Mouse (Mus musculus) adrenal gland, adult (tissue): ENCODE data around the gene Rabgef1.

Source experiments
- DNase-seq, 2 experiments: peaks; one replicate each; pipeline ENCODE4 v3.0.0; 2022 to 2023; ENCODE audit warnings: low spot score in 1 of 2; ENCODE audit not compliant: inconsistent age in 2 of 2

Rabgef1 gene

DNA sequence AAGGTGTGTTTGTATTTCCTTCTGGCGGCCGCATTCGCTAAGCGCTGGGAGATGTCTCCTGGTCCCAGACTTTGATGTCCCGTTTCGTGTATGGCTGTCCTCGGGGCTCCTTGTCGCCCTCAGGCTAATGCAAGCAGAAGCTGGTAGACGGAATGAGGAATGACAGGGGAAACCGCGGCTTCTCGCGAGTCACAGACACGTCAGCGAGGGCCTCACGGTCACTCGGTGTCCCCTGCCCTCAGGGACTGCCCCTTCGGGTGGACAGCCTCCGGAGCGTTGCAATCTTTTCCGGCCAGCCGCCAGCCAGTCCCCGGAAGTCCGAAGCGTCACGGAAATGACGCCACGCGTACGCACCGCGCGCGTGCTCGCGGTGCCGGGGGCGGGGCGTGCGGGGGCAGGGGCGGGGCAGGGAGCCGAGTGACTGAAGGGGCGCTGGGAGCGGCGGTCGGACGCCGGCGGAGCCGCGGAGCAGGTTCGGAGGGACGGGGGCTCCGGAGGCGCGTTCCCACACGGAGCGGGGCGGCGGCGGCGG lies at the start of gene Rabgef1:
Gene Rabgef1, plus strand, starts transcription at position 376 of the 532 bp plus-strand sequence.
- peak; percentile 97 to 99 for DNase-seq

DNA sequence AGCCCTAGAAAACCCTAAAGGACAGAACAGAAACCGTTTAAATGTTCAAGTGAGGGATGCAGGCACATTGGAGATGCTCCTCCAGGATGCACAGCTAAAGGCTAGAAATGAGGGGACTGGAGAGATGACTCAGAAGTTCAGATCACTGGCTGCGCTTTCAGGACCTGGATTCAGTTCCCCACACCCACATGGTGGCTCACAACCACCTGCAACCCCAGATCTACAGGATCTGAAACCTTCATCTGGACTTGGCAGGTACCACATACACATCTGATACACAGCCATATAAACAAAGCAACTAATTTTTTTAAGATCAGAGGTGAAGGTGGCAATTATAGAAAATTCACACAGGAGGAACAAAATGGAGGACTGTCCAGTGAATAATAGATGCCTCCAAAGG lies 49.2 kb upstream of the Rabgef1 start:
- DNase-seq: peak in 1 of 2 experiments; percentile 35

DNA sequence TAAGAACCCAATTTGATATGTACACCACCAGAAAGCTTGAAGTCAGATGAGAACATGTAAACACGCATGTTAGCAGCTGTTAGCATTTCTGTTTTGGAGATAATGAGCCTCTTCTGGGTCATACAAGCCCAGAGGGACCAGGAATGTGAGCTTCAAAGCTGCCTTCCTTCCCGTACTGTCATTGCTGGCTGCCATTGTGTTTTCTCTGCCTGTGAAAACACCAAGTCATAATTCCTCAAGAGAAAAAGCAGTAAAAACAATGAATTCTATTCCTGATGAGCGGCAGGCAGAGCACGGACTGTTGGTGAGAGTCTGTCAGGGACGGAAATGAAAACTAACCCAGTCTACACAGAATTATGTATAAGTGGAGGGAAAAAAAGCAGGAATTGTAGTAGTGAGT lies 47.3 kb upstream of the Rabgef1 start:
- no peak for DNase-seq

- peak in 1 of 2 experiments; percentile 70 for DNase-seq
Measured at GRCm38 (mm10) chr5:130128686-130129523, 42.7 kb upstream of the Rabgef1 start.

DNA sequence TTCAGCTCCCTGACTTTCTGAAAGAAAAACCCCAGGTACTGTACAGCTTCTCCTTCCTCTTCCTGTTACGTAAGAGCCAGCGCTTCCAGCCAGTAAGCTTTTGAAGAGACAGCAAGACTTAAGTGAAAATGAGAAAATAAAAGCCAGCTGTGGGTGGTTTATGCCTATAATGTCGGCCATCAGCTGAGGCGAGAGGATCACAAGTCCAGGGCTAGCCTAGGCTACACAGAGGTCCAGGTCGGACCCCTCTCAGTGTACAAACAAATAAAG lies 42.1 kb upstream of the Rabgef1 start:
- no peak for DNase-seq

- DNase-seq: no peak
Measured at GRCm38 (mm10) chr5:130136597-130136996, 35.0 kb upstream of the Rabgef1 start.

GRCm38 (mm10) chr5:130139393-130139792 lies 32.2 kb upstream of the Rabgef1 start:
- peak; percentile 79 to 95 for DNase-seq

DNA sequence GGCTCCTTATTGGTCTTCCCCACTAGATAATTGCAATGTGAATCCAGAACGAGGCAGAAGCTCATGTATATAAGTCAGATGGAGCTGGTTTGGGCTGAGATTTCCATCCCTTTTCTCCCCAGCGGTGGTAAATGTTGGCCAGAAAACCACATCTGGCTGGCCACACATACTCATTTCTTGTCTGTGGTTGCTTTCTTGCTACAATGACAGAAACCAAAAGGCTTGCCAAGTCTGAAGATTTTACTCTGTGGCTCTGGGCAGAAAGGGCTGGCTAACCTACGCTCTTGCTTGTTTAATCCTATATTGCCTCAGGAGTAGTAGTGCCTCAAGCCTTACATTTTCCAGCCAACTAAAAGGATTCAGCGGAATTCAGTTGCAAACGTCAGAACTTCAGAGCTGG lies 30.5 kb upstream of the Rabgef1 start:
- no peak for DNase-seq

- DNase-seq: peak; percentile 60 to 79
Measured at GRCm38 (mm10) chr5:130142041-130142440, 29.6 kb upstream of the Rabgef1 start.

- peak in 1 of 2 experiments; percentile 51 for DNase-seq
Measured at GRCm38 (mm10) chr5:130143101-130143500, 28.5 kb upstream of the Rabgef1 start.

DNA sequence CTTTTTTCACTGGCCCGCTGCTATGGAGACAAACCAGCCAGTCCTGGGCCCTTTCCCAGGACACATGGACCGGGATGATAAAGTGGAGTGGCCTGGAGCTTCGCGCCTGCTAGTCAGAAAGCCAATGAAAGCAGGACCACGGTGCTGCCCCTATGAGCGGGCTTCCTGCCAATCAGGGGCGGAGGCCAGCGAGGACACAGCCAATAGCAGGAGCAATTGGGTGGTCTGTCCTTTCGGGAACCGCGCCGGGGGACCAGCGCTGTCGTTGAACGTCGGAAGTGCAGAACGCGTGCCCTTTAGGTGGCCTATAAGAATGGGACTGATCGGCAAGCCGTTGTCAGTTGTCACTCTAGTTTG lies 27.6 kb upstream of the Rabgef1 start:
- peak; percentile 92 to 95 for DNase-seq

- DNase-seq: peak; percentile 98 to 99
Measured at GRCm38 (mm10) chr5:130144334-130145312, 27.0 kb upstream of the Rabgef1 start, which contains the start of gene Kctd7. Kctd7 (plus strand) TSS chr5:130144861.

DNA sequence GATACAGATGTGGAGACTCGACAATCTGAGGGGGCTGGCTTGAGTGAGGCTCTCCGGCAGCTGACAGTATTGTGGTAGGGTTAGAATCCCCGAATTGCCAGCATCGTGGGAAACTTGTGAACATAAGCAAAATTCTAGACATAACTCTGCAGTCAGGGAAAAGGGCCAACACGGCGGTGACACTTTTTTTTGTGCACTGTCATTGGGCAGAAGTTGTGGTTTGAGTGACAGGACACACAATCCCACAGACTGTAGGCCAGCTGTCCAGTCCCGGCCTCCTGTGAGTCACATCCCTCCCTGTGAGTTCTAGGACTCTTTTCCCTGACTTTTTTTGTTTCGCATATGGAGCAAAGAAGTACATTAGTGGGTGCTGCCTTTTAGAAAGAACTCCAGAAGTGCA lies 25.6 kb upstream of the Rabgef1 start:
- DNase-seq: peak; percentile 62 to 76

GRCm38 (mm10) chr5:130149726-130150310 lies 21.8 kb upstream of the Rabgef1 start:
- DNase-seq: no peak

- no peak for DNase-seq
Measured at GRCm38 (mm10) chr5:130154286-130154685, 17.3 kb upstream of the Rabgef1 start.

- no peak for DNase-seq
Measured at GRCm38 (mm10) chr5:130158545-130158944, 13.1 kb upstream of the Rabgef1 start.

DNA sequence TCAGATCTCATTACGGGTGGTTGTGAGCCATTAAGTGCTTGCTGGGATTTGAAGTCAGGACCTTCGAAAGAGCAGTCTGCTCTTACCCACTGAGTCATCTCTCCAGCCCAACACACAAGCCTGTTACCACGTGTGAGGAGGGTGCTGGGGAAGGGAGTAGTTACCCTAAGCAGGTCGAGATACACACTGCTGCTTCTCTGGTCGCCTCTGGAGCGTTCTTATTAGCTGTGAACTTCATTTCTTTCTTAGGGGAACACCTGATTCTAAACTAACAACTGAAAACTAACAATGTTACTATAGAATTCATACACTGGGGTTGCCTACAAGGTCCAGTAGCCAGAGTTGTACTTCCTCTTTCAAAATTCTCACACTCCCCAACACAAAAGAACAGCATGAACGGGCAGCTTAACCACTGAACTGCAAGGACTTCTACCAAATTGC lies 11.8 kb upstream of the Rabgef1 start:
- DNase-seq: no peak

DNA sequence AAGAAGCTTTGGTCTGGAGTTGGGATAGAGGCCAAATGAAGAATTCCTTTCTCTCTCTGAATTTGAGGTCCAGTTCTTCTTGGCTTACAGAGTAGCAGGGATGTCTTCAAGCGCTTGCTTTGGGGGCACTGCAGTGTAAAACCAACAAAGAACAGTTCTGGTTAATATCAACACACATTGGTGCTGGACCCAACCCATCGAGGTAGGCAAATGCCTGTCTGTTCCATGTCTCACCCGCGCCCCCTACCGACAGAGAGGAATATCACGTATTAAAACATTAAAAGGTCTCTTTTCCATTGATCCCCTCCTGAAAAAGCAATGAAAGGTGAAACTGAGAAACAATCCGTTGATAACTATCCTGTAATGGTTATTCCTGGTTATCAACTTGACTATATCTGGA lies 7.9 kb upstream of the Rabgef1 start:
- DNase-seq: peak; percentile 79 to 93

DNA sequence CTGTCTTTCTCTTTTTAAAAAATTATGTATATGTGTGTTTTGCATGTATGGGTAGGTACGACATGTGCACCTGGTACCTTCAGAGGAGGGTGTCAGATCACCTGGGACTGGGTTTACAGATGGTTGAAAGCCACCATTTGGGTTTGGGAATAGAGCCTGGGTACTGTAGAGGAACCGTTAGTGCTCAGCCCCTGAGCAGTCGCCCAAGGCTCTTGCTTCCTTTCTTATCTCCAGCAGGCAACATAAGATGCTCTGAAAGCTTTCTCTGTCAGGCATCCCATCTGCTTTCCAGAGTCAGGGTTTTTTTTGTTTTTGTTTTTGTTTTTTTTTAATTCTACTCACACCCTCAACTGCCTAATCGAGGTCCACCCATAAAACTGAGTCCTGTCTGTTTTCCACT lies 6.4 kb upstream of the Rabgef1 start:
- DNase-seq: no peak

- DNase-seq: no peak
Measured at GRCm38 (mm10) chr5:130169109-130169508, 2.5 kb upstream of the Rabgef1 start.
